Mouse (Mus musculus): ENCODE data around the gene Wdr89. TPM values are rescaled to one million over a fixed set of nuclear protein-coding genes. Genes with fewer than 3 reads are reported as not detected.

The Wdr89 gene
- polyA plus RNA-seq, 1 experiment from 2014 or later = 7.1 TPM

- no peak overlapping the region for H3K9ac ChIP-seq (ENCODE audit: low read depth, low read length)
- no peak for ATAC-seq
- H3K4me1 ChIP-seq (ENCODE audit: control insufficient read depth, insufficient read depth, low read depth, low read length) = no peaks in the 10 kb centered on the region
- no peaks in the 10 kb centered on the region for H3K27me3 ChIP-seq (replicated peaks; ENCODE audit: control insufficient read depth, insufficient read depth, low read length)
- no peak overlapping the region for H3K4me3 ChIP-seq (ENCODE audit: low read length)
- no peak overlapping the region for H3K27ac ChIP-seq (ENCODE audit: low read depth, low read length)
- H3K4me2 ChIP-seq (ENCODE audit: low read length) = no peak overlapping the region
- H3K9me3 ChIP-seq (ENCODE audit: control insufficient read depth, low read length) = no peaks in the 10 kb centered on the region
- peaks cover 11% of the 10 kb centered on the region; the same call in 1 of the 2 replicates for H3K36me3 ChIP-seq (ENCODE audit: control insufficient read depth, insufficient read depth, low read length)
These were observed 81.8 kb downstream of the Wdr89 start for GRCm38 (mm10) chr12:75587501-75587900.

- H3K36me3 ChIP-seq (ENCODE audit: control insufficient read depth, insufficient read depth, low read length) = peaks cover 5% of the 10 kb centered on the region; the same call in 1 of the 2 replicates
- H3K27ac ChIP-seq (ENCODE audit: low read depth, low read length) = no peak overlapping the region
- H3K27me3 ChIP-seq (replicated peaks; ENCODE audit: control insufficient read depth, insufficient read depth, low read length) = no peaks in the 10 kb centered on the region
- no peaks in the 10 kb centered on the region for H3K4me1 ChIP-seq (ENCODE audit: control insufficient read depth, insufficient read depth, low read depth, low read length)
- H3K9me3 ChIP-seq (ENCODE audit: control insufficient read depth, low read length) = no peaks in the 10 kb centered on the region
- 72% methylated on average over 3 of the region's 3 CpGs for WGBS
- H3K4me3 ChIP-seq (ENCODE audit: low read length) = no peak overlapping the region
- H3K4me2 ChIP-seq (ENCODE audit: low read length) = no peak overlapping the region
- ATAC-seq = no peak
- H3K9ac ChIP-seq (ENCODE audit: low read depth, low read length) = no peak overlapping the region
These were observed 85.6 kb downstream of the Wdr89 start for GRCm38 (mm10) chr12:75583776-75584175.

Other genes starting within 250 kb of the Wdr89 start
- 14.5 and 15.5 TPM in 2 replicates for gene Ppp2r5e, start 73.3 kb downstream of the Wdr89 start, polyA plus RNA-seq (2015; fragmentation: Nextera tagmentation; extraction: Ambion mirVana)
- 12.2 and 12.4 TPM in 2 replicates for gene Sgpp1, start 66.2 kb upstream of the Wdr89 start, polyA plus RNA-seq (2015; fragmentation: Nextera tagmentation; extraction: Ambion mirVana)
- 41.3 and 42.6 TPM in 2 replicates for gene Syne2, start 148.6 kb upstream of the Wdr89 start, polyA plus RNA-seq (2015; fragmentation: Nextera tagmentation; extraction: Ambion mirVana)

All from hindbrain, embryonic 16.5 days (tissue).